Mouse (Mus musculus) v-Abl transformed pro-B cells (cell line): Measurements from ENCODE around the gene Notch3.

ENCODE experiments used
- in situ Hi-C, 2 experiments: fragments of 400-800 bp; cut with MboI; formaldehyde crosslinking; loops; one replicate each; pipeline ENCODE4 v1.15.1; 2025; ENCODE audit not compliant: unreplicated experiment in 2 of 2

Gene Notch3

GRCm38 (mm10) chr17:32169518-32170225, 3.0 kb upstream of the Notch3 start:
- in situ Hi-C loops = no loop called here

DNA sequence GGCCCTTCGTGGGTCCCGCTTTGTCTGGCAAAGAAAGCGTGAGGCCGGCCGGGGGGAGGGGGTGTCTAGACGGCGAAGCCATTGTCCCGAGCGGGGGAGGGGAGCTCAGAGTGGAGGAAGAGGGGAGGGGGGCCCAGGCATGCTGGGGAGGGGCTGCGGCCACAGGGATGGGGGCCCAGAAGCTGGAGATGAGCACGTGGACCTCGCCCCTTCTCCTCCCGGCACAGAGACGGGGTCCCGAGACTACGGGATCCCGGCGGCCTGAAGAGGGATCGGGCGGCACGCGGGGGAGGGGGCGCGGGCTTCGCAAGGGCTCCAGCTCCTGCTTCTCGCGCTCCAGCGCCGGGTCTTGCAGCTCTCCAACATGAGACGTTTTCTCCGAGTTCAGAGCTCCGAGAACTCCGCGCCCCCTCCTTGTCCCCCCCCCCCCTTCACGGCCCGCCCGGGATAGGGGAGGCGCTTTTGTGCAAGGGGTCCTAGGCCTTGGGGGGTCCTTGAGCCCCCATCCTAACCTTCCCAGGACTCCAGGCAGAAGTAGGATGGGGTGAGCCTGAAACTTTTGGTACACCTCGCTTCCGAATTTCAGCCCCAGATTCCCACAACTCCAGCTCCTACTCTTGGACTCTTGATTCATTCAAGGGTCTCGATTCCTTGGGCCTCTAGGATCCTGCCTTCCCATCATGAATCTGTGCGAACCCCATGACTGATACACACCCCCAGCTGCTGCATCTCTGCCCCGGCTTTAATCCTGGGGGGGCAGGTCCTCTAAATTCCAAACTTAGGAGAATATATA, 653 bp downstream of the Notch3 start:
- in situ Hi-C loops = no loop called here

DNA sequence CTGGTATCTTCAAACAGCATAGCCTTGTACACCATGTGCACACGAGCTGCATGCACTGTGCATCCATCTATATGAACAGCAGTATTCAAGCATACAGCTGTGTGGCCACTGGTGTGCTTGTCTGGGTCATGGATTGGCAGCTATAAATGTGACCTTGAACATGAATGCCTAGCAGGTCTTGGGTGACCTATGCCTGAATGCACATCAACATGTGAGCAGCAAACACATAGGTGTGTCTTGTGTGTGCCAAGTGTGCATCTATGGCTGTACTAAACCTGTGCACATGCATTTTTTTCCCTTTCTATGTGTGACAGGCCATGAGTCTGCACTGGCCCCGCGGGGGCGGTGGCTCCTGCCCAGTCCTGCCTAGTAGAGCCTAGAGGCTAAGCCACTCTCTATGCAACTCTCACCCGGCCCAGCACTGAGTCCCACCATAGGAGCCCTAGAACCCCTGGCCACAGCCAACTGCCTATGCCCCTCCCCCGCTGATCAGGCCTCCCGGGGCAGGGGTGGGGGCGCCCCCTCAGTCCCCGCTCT, 1.3 kb downstream of the Notch3 start:
- in situ Hi-C loops = no loop called here

DNA sequence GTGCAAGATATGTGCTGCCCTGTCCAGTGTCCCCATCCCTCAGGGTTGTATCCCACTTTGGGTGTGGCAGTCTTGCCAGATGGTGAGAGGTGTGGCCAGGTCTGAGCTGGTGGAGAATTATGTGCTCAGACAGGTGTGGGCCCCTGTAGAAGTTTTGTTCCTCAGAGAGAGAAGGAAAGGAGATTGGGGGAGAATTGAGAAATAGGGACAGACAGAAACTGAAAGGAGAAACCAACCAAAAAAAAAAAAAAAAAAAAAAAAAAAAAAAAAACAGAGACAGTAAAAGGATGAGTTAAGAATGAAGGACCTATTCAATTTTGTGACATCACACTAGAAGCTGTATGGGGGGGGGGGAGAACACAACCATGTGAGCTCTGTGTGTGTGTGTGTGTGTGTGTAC, 1.9 kb downstream of the Notch3 start:
- in situ Hi-C loops = no loop called here

- in situ Hi-C loops = no loop called here
Observed at GRCm38 (mm10) chr17:32163910-32164650, 2.6 kb downstream of the Notch3 start.

GRCm38 (mm10) chr17:32162112-32162850, 4.4 kb downstream of the Notch3 start:
- in situ Hi-C loops = no loop called here

- in situ Hi-C loops = no loop called here
Observed at GRCm38 (mm10) chr17:32160882-32161281, 5.8 kb downstream of the Notch3 start.

- in situ Hi-C loops = no loop called here
Observed at GRCm38 (mm10) chr17:32158841-32159240, 7.8 kb downstream of the Notch3 start.

GRCm38 (mm10) chr17:32146718-32147117, 19.9 kb downstream of the Notch3 start:
- in situ Hi-C loops = loop anchor here in 1 of 2 experiments (25.0 kb wide), 1 partner anchor 341 kb away; no protein-coding TSS in a partner anchor

DNA sequence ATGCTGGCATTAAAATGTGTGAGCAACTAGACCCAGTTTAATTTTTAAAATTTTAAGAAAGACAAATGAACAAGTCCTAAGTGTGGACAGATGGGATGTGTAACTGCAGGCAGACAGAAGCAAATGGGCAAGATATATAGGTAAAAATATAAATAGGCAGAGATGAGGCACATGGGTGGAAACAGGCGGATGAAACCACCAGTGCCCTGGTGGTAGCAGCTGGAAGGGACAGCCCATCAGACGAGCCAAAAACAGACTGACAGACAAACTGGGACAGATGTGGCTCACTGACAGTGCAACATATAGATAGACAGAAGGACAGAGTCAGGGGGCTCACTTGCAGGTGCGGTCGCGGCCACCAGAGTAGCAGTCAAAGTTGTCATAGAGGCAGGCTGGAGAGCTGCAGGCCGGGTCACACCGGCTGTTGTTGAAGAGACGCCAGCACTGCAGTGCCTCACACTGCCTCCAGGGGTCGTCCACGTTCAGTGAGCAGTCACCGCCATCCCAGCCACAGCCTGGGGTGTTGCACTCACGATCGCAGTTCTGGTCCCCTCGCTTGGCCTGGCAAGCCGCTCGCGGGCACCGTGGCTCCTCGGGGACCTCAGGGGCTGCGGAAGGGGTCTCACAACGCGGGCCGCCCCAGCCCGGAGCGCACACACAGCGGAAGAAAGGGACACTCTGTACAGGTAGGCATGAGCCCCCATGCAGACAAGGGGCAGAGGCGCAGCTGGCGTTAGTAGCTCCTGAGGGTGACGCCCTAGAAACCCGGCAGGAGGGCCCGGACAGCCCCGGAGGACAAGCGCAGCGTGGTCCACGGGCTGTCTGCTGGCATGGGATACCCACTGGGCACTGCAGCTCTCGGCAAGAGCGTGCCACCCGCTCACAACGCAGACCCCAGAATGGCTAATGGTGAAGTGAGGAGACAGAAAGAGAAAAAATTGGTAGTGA, 23.5 kb downstream of the Notch3 start:
- in situ Hi-C loops = loop anchor here (5.0 to 25.0 kb wide), 3 partner anchors 64 to 354 kb away; no protein-coding TSS in a partner anchor

- in situ Hi-C loops = loop anchor here (5.0 to 25.0 kb wide), 3 partner anchors 65 to 355 kb away; no protein-coding TSS in a partner anchor
Observed at GRCm38 (mm10) chr17:32142234-32142633, 24.4 kb downstream of the Notch3 start.

DNA sequence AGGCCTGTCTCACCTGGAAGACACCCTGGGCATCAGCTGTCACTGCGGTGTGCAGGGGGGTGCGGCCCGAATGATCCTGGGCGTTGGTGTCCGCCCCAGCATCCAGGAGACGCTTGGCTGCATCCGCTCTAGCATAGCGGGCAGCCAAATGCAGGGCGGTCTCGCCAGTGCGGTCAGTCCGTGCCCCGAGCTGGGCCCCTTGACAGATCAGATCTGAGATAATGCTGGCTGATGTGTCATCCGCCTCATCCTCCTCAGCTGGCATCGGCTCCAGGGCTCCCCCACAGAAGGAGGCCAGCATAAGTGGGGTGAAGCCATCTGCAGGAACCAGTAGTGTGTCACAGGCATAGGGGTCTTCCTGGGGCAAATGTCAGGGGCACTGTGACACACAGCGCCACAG, 33.3 kb downstream of the Notch3 start:
- in situ Hi-C loops = loop anchor here in 1 of 2 experiments (25.0 kb wide), 1 partner anchor 354 kb away; no protein-coding TSS in a partner anchor

GRCm38 (mm10) chr17:32132087-32132486, 34.6 kb downstream of the Notch3 start:
- in situ Hi-C loops = loop anchor here in 1 of 2 experiments (25.0 kb wide), 1 partner anchor 355 kb away; no protein-coding TSS in a partner anchor

DNA sequence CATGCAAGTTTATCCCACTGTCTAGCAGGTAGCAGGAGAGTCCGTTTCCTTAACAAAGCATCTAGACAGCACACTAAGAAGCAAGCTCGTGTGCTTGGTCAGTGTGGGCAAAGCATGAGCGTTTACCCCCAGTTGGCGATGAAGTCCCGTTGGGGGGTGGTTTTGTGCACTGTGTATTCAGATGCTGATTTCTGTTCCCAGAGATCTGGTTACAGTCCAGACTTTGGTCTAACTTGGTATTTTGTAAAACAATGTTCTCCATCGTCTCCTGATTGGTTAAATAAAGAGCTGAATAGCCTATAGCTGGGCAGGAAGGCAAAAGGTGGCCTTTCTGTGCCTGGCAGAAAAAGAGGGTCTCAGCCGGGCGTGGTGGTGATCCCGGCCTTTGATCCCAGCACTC, 36.1 kb downstream of the Notch3 start:
- in situ Hi-C loops = loop anchor here in 1 of 2 experiments (25.0 kb wide), 1 partner anchor 357 kb away; no protein-coding TSS in a partner anchor

- in situ Hi-C loops = loop anchor here in 1 of 2 experiments (25.0 kb wide), 1 partner anchor 360 kb away; no protein-coding TSS in a partner anchor
Observed at GRCm38 (mm10) chr17:32127195-32127594, 39.5 kb downstream of the Notch3 start.

DNA sequence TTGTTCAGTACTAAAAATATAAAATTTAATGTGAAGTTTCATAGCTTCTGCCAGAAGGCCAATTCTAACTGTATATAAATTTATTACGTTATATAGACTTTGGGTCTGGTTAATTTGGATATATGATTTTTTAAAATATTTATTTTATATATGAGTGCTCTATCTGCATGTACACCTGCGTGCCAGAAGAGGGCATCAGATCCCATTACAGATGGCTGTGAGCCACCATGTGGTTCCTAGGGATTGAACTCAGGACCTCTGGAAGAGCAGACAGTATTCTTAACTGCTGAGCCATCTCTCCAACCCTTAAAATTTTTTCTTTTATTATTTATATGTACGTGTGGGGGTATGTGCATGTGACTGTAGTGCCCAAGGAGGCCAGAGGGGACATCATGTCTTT, 41.2 kb downstream of the Notch3 start:
- in situ Hi-C loops = loop anchor here in 1 of 2 experiments (25.0 kb wide), 1 partner anchor 362 kb away; no protein-coding TSS in a partner anchor

GRCm38 (mm10) chr17:32123545-32123944, 43.1 kb downstream of the Notch3 start:
- in situ Hi-C loops = no loop called here

- in situ Hi-C loops = no loop called here
Observed at GRCm38 (mm10) chr17:32122587-32122970, 44.1 kb downstream of the Notch3 start.
